Mouse (Mus musculus) intestine, postnatal 0 days (tissue): Measurements from ENCODE around the gene Ccdc146. TPM values are rescaled to one million over a fixed set of nuclear protein-coding genes. Genes with fewer than 3 reads are reported as not detected.

ENCODE experiments used
- ATAC-seq: fragments of 200-750 bp; cut with Nextera tagmentation; 2 replicates; pipeline ENCODE4 v1.8.0; 2017; ENCODE audit warnings: mild to moderate bottlenecking, moderate TSS enrichment, moderate library complexity
- H3K27ac ChIP-seq: fragments of 300-500 bp; sonication (generic); 2 replicates; pipeline ENCODE4 v1.5.1; 2014; ENCODE audit warnings: mild to moderate bottlenecking, low read depth, low read length, moderate library complexity
- H3K27me3 ChIP-seq: fragments of 300-500 bp; sonication (generic); replicated peaks from 2 replicates; pipeline ENCODE4 v1.6.1; 2014; ENCODE audit warnings: low read length, mixed read lengths; ENCODE audit not compliant: control insufficient read depth, insufficient read depth
- H3K36me3 ChIP-seq: fragments of 300-500 bp; sonication (generic); 2 replicates; pipeline ENCODE4 v1.6.1; 2014; ENCODE audit warnings: mild to moderate bottlenecking, moderate library complexity; ENCODE audit not compliant: control insufficient read depth, insufficient read depth
- H3K4me1 ChIP-seq: fragments of 300-500 bp; sonication (generic); replicated peaks from 2 replicates; pipeline ENCODE4 v1.6.1; 2014; ENCODE audit warnings: antibody characterized with exemption, low read length, mixed read lengths; ENCODE audit not compliant: control insufficient read depth, insufficient read depth
- H3K4me2 ChIP-seq: fragments of 300-500 bp; sonication (generic); replicated peaks from 2 replicates; pipeline ENCODE4 v1.6.1; 2014; ENCODE audit warnings: low read depth, mild to moderate bottlenecking, moderate library complexity
- H3K4me3 ChIP-seq: fragments of 300-500 bp; sonication (generic); 2 replicates; pipeline ENCODE4 v1.5.1; 2014; ENCODE audit warnings: low read depth, low read length
- H3K9ac ChIP-seq: fragments of 300-500 bp; sonication (generic); 2 replicates; pipeline ENCODE4 v1.6.1; 2014; ENCODE audit warnings: mild to moderate bottlenecking, low read depth, low read length
- H3K9me3 ChIP-seq: fragments of 300-500 bp; sonication (generic); 2 replicates; pipeline ENCODE4 v1.6.1; 2016; ENCODE audit warnings: mixed run types; ENCODE audit not compliant: control insufficient read depth
- CTCF ChIP-seq: sonication (generic); IDR thresholded peaks from 2 replicates; pipeline ENCODE4 v1.5.1; 2016; ENCODE audit warnings: low read depth, mild to moderate bottlenecking, control low read depth, antibody characterized with exemption, moderate library complexity
- WGBS: fragments of 180-500 bp; shearing (Covaris S2); extraction: QIAGEN DNeasy Blood & Tissue Kit; methylation state at CpG from one replicate; pipeline ENCODE4 v1.1.7; 2014; 5-methylcytosine and 5-hydroxymethylcytosine counted together
- polyA plus RNA-seq: library from polyadenylated mRNA; unstranded; fragments of >200 nt; fragmentation: Nextera tagmentation; extraction: Ambion mirVana; gene quantifications from 2 replicates; pipeline ENCODE4 v1.2.1, GENCODE M21; 2015

The Ccdc146 gene
- polyA plus RNA-seq, 1 experiment from 2014 or later: 0.44 TPM

GRCm38 (mm10) chr5:21301011-21301410 is 123.5 kb downstream of the Ccdc146 start:
- no peak for TF ChIP-seq CTCF
- H3K36me3 ChIP-seq: no peaks in the 10 kb centered on the region
- H3K9me3 ChIP-seq: no peaks in the 10 kb centered on the region
- no peaks in the 10 kb centered on the region for H3K4me1 ChIP-seq
- no peak overlapping the region for H3K27ac ChIP-seq
- H3K9ac ChIP-seq: no peak overlapping the region
- H3K4me3 ChIP-seq: no peak overlapping the region
- no peak overlapping the region for H3K4me2 ChIP-seq
- WGBS: 63% methylated on average over 6 of the region's 6 CpGs
- no peaks in the 10 kb centered on the region for H3K27me3 ChIP-seq
- no peak for ATAC-seq

DNA sequence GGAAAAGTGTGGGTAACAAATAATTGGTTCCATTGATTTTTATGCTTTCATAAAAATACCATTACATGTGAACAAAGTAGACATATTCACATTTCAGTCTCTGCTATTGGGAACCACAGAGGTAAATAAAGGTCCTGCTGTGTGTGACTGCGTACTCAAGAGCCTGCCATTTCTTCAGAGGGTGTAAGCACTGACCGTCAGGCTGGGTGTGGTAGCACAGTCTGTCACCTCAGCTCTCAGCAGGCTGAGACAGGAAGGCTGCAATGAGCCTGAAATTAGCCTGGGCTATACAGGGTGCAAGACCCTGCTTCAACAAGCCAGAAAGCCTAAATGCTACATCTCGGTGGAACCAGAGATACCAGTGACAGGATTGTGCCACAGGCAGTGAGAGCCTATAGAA is 124.4 kb downstream of the Ccdc146 start:
- no peak for TF ChIP-seq CTCF
- Histone ChIP-seq H3K36me3 (no peaks in the 10 kb centered on the region), H3K4me3 (no peak overlapping the region), H3K27me3 (no peaks in the 10 kb centered on the region), H3K4me2 (no peak overlapping the region), H3K9ac (no peak overlapping the region), H3K27ac (no peak overlapping the region), H3K9me3 (no peaks in the 10 kb centered on the region), H3K4me1 (no peaks in the 10 kb centered on the region)
- WGBS: 92% methylated on average over 3 of the region's 3 CpGs
- ATAC-seq: no peak

GRCm38 (mm10) chr5:21299076-21299755 is 125.3 kb downstream of the Ccdc146 start:
- Histone ChIP-seq H3K4me2 (no peak overlapping the region), H3K27me3 (no peaks in the 10 kb centered on the region), H3K4me3 (no peak overlapping the region), H3K9ac (no peak overlapping the region), H3K4me1 (no peaks in the 10 kb centered on the region), H3K36me3 (no peaks in the 10 kb centered on the region), H3K9me3 (no peaks in the 10 kb centered on the region), H3K27ac (no peak overlapping the region)
- no peak for ATAC-seq
- TF ChIP-seq CTCF: no peak
- WGBS: 69% methylated on average over 21 of the region's 21 CpGs

GRCm38 (mm10) chr5:21295683-21296082 is 128.8 kb downstream of the Ccdc146 start:
- no peak for TF ChIP-seq CTCF
- 81% methylated on average over 8 of the region's 8 CpGs for WGBS
- no peak overlapping the region for H3K4me3 ChIP-seq
- no peak overlapping the region for H3K9ac ChIP-seq
- no peaks in the 10 kb centered on the region for H3K4me1 ChIP-seq
- no peak overlapping the region for H3K27ac ChIP-seq
- H3K9me3 ChIP-seq: no peaks in the 10 kb centered on the region
- H3K27me3 ChIP-seq: no peaks in the 10 kb centered on the region
- no peak overlapping the region for H3K4me2 ChIP-seq
- no peak for ATAC-seq
- H3K36me3 ChIP-seq: no peaks in the 10 kb centered on the region

DNA sequence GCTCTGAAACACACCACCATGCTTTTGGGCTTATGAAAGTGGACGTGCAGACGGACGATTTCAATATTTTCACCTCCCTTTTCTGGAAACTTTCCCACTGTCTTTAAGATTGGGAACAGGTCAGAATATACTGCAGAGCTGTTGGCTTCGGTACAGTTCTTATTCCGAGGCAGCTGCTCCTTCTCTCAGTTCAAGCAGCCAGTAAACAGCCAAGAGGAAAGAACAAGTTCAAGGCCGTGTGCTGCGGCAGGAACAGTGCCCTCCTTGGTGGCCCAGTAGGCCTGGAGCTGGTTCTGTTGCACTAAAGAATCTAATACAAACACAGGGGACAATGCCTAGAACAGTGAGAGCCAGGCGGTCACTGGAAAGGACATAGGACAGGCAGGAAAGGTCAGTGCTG is 133.9 kb downstream of the Ccdc146 start:
- Histone ChIP-seq H3K27ac (no peak overlapping the region), H3K9ac (no peak overlapping the region), H3K36me3 (no peaks in the 10 kb centered on the region), H3K9me3 (no peaks in the 10 kb centered on the region), H3K4me3 (no peak overlapping the region), H3K4me2 (no peak overlapping the region), H3K27me3 (no peaks in the 10 kb centered on the region), H3K4me1 (no peaks in the 10 kb centered on the region; the same call in 1 of the 2 replicates)
- ATAC-seq: no peak
- no peak for TF ChIP-seq CTCF
- WGBS: 73% methylated on average over 8 of the region's 8 CpGs

DNA sequence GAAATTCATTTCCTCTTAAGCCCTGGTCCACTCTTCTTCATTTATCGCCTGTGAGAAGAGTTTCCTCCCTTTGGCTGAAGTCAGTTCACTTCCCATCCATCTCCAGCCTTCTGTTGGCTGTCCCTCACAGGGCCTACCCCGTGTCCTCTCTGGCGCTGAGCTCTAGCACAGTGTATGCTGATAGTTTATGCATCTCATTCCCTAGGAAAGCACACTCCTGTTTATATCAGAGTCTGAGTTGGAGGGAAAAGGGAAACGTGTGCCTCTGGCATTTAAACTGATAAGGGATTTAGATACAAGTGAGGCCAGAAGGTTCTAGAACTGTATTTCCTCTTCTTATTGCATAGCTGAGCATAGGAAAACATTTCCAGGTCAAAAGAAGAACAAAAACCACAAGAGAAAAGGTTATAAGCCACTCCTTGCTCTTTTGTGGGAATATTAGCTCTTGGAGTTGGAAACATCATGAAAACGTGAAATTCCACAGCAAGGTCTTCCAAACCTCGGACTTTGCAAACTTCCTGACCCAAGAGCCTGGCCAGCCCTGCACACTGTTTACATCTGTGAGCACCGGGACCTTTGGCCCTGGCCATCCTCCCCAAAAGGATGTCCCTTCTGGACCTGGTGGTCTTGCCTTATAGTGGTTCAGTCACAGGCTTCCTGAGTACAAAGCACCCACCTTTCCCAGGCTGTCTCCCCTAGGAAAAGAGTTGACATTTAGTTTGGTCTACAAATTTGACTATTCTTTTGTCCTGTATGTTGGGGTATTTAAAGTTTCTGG is 135.6 kb downstream of the Ccdc146 start:
- TF ChIP-seq CTCF: no peak
- WGBS: 54% methylated on average over 7 of the region's 7 CpGs
- Histone ChIP-seq H3K4me2 (no peak overlapping the region), H3K4me1 (no peaks in the 10 kb centered on the region; the same call in 1 of the 2 replicates), H3K27me3 (no peaks in the 10 kb centered on the region), H3K4me3 (no peak overlapping the region), H3K9ac (no peak overlapping the region), H3K36me3 (no peaks in the 10 kb centered on the region), H3K9me3 (no peaks in the 10 kb centered on the region), H3K27ac (no peak overlapping the region)
- no peak for ATAC-seq
